Mouse (Mus musculus) heart, postnatal 0 days (tissue): ENCODE results near the gene Nifk. TPM values are rescaled to one million over a fixed set of nuclear protein-coding genes. Genes with fewer than 3 reads are reported as not detected.

Source experiments
- ATAC-seq: fragments of 200-750 bp; cut with Nextera tagmentation; 2 replicates; pipeline ENCODE4 v1.8.0; 2017; ENCODE audit warnings: low read depth, moderate number of reproducible peaks, moderate library complexity; ENCODE audit not compliant: insufficient read depth
- DNase-seq: peaks from one replicate; pipeline ENCODE4 v3.0.0-alpha.2; 2016; ENCODE audit warnings: low spot score
- H3K27ac ChIP-seq: fragments of 300-500 bp; sonication (generic); 2 replicates; pipeline ENCODE4 v1.5.1; 2014; ENCODE audit warnings: low read depth, mild to moderate bottlenecking
- H3K27me3 ChIP-seq: fragments of 300-500 bp; sonication (generic); 2 replicates; pipeline ENCODE4 v1.6.1; 2014; ENCODE audit warnings: low read length, mixed read lengths; ENCODE audit not compliant: control insufficient read depth, insufficient read depth
- H3K36me3 ChIP-seq: fragments of 300-500 bp; sonication (generic); replicated peaks from 2 replicates; pipeline ENCODE4 v1.6.1; 2014; ENCODE audit warnings: low read length, mixed read lengths; ENCODE audit not compliant: control insufficient read depth, insufficient read depth
- H3K4me1 ChIP-seq: fragments of 300-500 bp; sonication (generic); 2 replicates; pipeline ENCODE4 v1.6.1; 2014; ENCODE audit warnings: antibody characterized with exemption; ENCODE audit not compliant: control insufficient read depth, insufficient read depth
- H3K4me2 ChIP-seq: fragments of 300-500 bp; sonication (generic); 2 replicates; pipeline ENCODE4 v1.6.1; 2014; ENCODE audit warnings: low read depth, mild to moderate bottlenecking, low read length, moderate library complexity
- H3K4me3 ChIP-seq: fragments of 300-500 bp; sonication (generic); 2 replicates; pipeline ENCODE4 v1.5.1; 2014; ENCODE audit warnings: low read depth, low read length
- H3K9ac ChIP-seq: fragments of 300-500 bp; sonication (generic); replicated peaks from 2 replicates; pipeline ENCODE4 v1.6.1; 2014; ENCODE audit warnings: low read depth, low read length, mixed read lengths
- H3K9me3 ChIP-seq: fragments of 300-500 bp; sonication (generic); replicated peaks from 2 replicates; pipeline ENCODE4 v1.6.1; 2016; ENCODE audit warnings: low read length; ENCODE audit not compliant: control insufficient read depth
- CTCF ChIP-seq: IDR thresholded peaks from 2 replicates; pipeline ENCODE4 v1.5.1; 2016; ENCODE audit warnings: antibody characterized with exemption, control low read depth, low read depth
- EP300 ChIP-seq: IDR thresholded peaks from 2 replicates; pipeline ENCODE4 v1.6.1; 2016; ENCODE audit warnings: antibody characterized with exemption, low read depth
- WGBS: fragments of 180-500 bp; shearing (Covaris S2); extraction: QIAGEN DNeasy Blood & Tissue Kit; methylation state at CpG from one replicate; pipeline ENCODE4 v1.1.7; 2014; 5-methylcytosine and 5-hydroxymethylcytosine counted together
- polyA plus RNA-seq: library from polyadenylated mRNA; unstranded; fragments of >200 nt; fragmentation: Nextera tagmentation; extraction: Ambion mirVana; gene quantifications from 2 replicates; pipeline ENCODE4 v1.2.1, GENCODE M21; 2015
- total RNA-seq: library from RNA; depleted of rRNA; stranded (reverse); fragments of >200 nt; gene quantifications from 2 replicates; pipeline ENCODE4 v1.2.3, GENCODE M21; 2014; ENCODE audit warnings: low replicate concordance; rRNA removed

Nifk gene
- total RNA-seq (15.9 and 31.0 TPM in 2 replicates), polyA plus RNA-seq (32.0 and 32.6 TPM in 2 replicates)

DNA sequence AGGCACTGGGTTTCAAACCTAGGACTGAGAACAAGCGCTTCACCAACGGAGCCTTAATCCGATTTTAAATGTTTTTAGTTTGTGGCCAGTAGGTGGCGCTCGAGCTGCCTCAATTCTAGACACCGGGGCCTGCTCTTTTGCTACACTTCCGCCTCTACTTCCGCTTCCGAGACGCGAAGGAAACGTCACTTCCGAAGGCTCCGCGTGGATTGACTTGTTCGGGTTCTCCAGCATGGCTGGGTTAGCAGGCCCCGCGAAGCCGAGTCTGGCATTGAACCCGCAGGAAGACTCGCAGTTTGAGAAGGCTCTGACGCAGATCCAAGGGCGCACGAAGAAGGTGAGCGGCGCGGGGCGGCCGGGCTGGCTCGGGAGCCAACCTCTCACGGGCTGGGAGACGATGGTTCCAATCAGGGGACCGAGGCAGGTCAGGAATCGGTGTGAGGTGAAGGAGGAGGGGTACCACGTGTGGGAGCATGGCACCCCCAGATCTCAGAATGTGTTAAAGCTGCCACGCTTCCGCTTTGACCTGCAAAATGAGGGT is at the start of gene Nifk:
Gene Nifk (plus strand): TSS at position 179 of the 541 bp plus-strand sequence.
- ATAC-seq, result peak; percentile 94
- Histone ChIP-seq H3K9me3 (no peaks in the 10 kb centered on the region), H3K36me3 (peaks cover 20% of the 10 kb centered on the region), H3K4me2 (peak within 1 kb of the TSS; percentile 86), H3K27me3 (no peaks in the 10 kb centered on the region), H3K27ac (0 out of 2 replicates have a peak within 1 kb of the TSS, but pooled peaks have one; percentile 18), H3K4me1 (peaks cover 12% of the 10 kb centered on the region; the same call in 1 of the 2 replicates), H3K9ac (peak within 1 kb of the TSS; percentile 76), H3K4me3 (peak within 1 kb of the TSS; percentile 85)
- WGBS, result under 1% methylated on average over 37 of the region's 37 CpGs
- TF ChIP-seq EP300, result no peak
- TF ChIP-seq CTCF, result peak; percentile 79
- DNase-seq, result peak; percentile 96

GRCm38 (mm10) chr1:118275139-118275538 is 46.5 kb upstream of the Nifk start:
- no peaks in the 10 kb centered on the region for H3K36me3 ChIP-seq
- no peak overlapping the region for H3K4me3 ChIP-seq
- H3K9me3 ChIP-seq, result no peaks in the 10 kb centered on the region
- H3K4me2 ChIP-seq, result no peak overlapping the region
- no peak overlapping the region for H3K27ac ChIP-seq
- WGBS, result 16% methylated on average over 2 of the region's 2 CpGs
- peak; percentile 24 for DNase-seq
- no peak for ATAC-seq
- no peaks in the 10 kb centered on the region for H3K4me1 ChIP-seq
- no peak overlapping the region for H3K9ac ChIP-seq
- H3K27me3 ChIP-seq, result no peaks in the 10 kb centered on the region
- peak; percentile 56 for TF ChIP-seq CTCF
- no peak for TF ChIP-seq EP300

- WGBS, result 83% methylated on average over 4 of the region's 4 CpGs
- no peak overlapping the region for H3K9ac ChIP-seq
- DNase-seq (no peak), ATAC-seq (no peak)
- peaks cover 21% of the 10 kb centered on the region for H3K36me3 ChIP-seq
- no peaks in the 10 kb centered on the region for H3K9me3 ChIP-seq
- H3K27me3 ChIP-seq, result no peaks in the 10 kb centered on the region
- no peaks in the 10 kb centered on the region for H3K4me1 ChIP-seq
- H3K4me3 ChIP-seq, result no peak overlapping the region
- H3K27ac ChIP-seq, result no peak overlapping the region
- H3K4me2 ChIP-seq, result no peak overlapping the region
- TF ChIP-seq EP300 (no peak), CTCF (no peak)
Observed at GRCm38 (mm10) chr1:118292291-118292690, 29.3 kb upstream of the Nifk start.

- DNase-seq, result no peak
- Histone ChIP-seq H3K4me2 (no peak overlapping the region), H3K4me3 (no peak overlapping the region), H3K36me3 (peaks cover 40% of the 10 kb centered on the region), H3K9me3 (no peaks in the 10 kb centered on the region), H3K9ac (no peak overlapping the region), H3K4me1 (no peaks in the 10 kb centered on the region), H3K27me3 (no peaks in the 10 kb centered on the region), H3K27ac (no peak overlapping the region)
- TF ChIP-seq CTCF, result no peak
- no peak for TF ChIP-seq EP300
- ATAC-seq, result no peak
- WGBS, result 91% methylated on average over 3 of the region's 3 CpGs
Observed at GRCm38 (mm10) chr1:118294192-118294591, 27.4 kb upstream of the Nifk start.

DNA sequence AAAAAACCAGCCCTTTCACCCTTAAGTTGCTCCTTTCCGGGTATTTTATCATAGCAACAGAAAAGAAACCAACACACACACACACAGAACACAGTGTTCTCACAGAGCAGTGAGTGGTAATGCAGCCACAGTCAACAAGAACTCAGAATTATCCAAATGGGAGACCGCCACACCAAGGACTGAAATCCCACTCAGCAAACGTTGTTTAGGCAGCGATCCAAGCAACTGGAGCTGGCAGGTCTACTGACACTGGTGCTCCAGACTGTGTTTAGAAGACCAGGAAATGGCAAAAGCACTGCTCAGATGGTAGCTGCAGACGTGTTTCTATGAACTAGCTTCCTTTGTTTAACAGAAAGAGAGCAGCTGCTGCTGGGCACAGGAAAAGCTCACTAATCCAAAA is 26.8 kb upstream of the Nifk start:
- H3K9me3 ChIP-seq, result no peaks in the 10 kb centered on the region
- peaks cover 46% of the 10 kb centered on the region for H3K36me3 ChIP-seq
- no peak for DNase-seq
- H3K4me1 ChIP-seq, result no peaks in the 10 kb centered on the region
- WGBS, result 66% methylated on average over 5 of the region's 5 CpGs
- ATAC-seq, result no peak
- no peaks in the 10 kb centered on the region for H3K27me3 ChIP-seq
- H3K4me3 ChIP-seq, result no peak overlapping the region
- H3K9ac ChIP-seq, result no peak overlapping the region
- H3K4me2 ChIP-seq, result no peak overlapping the region
- TF ChIP-seq EP300 (no peak), CTCF (no peak)
- H3K27ac ChIP-seq, result no peak overlapping the region

GRCm38 (mm10) chr1:118296673-118297072 is 25.0 kb upstream of the Nifk start:
- H3K4me2 ChIP-seq, result no peak overlapping the region
- no peak overlapping the region for H3K9ac ChIP-seq
- peaks cover 65% of the 10 kb centered on the region for H3K36me3 ChIP-seq
- no peak for TF ChIP-seq EP300
- TF ChIP-seq CTCF, result no peak
- H3K27me3 ChIP-seq, result no peaks in the 10 kb centered on the region
- no peaks in the 10 kb centered on the region for H3K9me3 ChIP-seq
- H3K4me3 ChIP-seq, result no peak overlapping the region
- DNase-seq (no peak), ATAC-seq (no peak)
- no peaks in the 10 kb centered on the region for H3K4me1 ChIP-seq
- 78% methylated on average over 3 of the region's 3 CpGs for WGBS
- H3K27ac ChIP-seq, result no peak overlapping the region
